Mouse (Mus musculus) cortical plate, adult 2 months (tissue): ENCODE results near the gene Pam16.

Experiments
- CTCF ChIP-seq: fragments of 200-500 bp; IDR thresholded peaks from 2 replicates; pipeline ENCODE4 v1.5.1; 2011; ENCODE audit warnings: mild to moderate bottlenecking, control low read depth, low read length; ENCODE audit not compliant: insufficient read depth; ENCODE audit errors: extremely low read depth
- POLR2A ChIP-seq: fragments of 200-500 bp; IDR thresholded peaks from 2 replicates; pipeline ENCODE4 v1.6.1; 2011; ENCODE audit warnings: mild to moderate bottlenecking, low read length, control low read depth; ENCODE audit not compliant: insufficient read depth; ENCODE audit errors: extremely low read depth

- no peak for TF ChIP-seq CTCF
- TF ChIP-seq POLR2A, result no peak
Measured at GRCm38 (mm10) chr16:4596836-4597235, 28.0 kb downstream of the Pam16 start.
